Mouse (Mus musculus) G1E (cell line): ENCODE data around the gene Atp8b4. TPM values are rescaled to one million over a fixed set of nuclear protein-coding genes. Genes with fewer than 3 reads are reported as not detected.

Experiments used
- ATAC-seq: 2 replicates; pipeline ENCODE4 v1.8.0; 2016; ENCODE audit warnings: mild to moderate bottlenecking; ENCODE audit not compliant: insufficient number of reproducible peaks, poor library complexity, low FRiP score, severe bottlenecking; ENCODE audit errors: extremely low read depth
- DNase-seq: peaks from one replicate; pipeline ENCODE4 v3.0.0; 2012; ENCODE audit warnings: low spot score
- H3K27me3 ChIP-seq: 2 replicates; pipeline ENCODE4 v1.6.1; 2012; ENCODE audit warnings: mild to moderate bottlenecking, low read length, inconsistent platforms; ENCODE audit not compliant: insufficient read depth
- H3K36me3 ChIP-seq: replicated peaks from 2 replicates; pipeline ENCODE3; 2012; ENCODE audit warnings: mild to moderate bottlenecking, inconsistent platforms
- H3K4me1 ChIP-seq: 2 replicates; pipeline ENCODE4 v1.6.1; 2012; ENCODE audit warnings: low read depth, low read length, inconsistent platforms, mixed read lengths; ENCODE audit not compliant: insufficient read depth
- H3K4me3 ChIP-seq: 2 replicates; pipeline ENCODE4 v1.5.1; 2012; ENCODE audit warnings: low read depth, mild to moderate bottlenecking, inconsistent platforms, low read length, moderate library complexity, mixed read lengths
- H3K9me3 ChIP-seq: replicated peaks from 2 replicates; pipeline ENCODE4 v1.6.1; 2012; ENCODE audit warnings: inconsistent platforms
- CTCF ChIP-seq: IDR thresholded peaks from 2 replicates; pipeline ENCODE4 v1.5.1; 2012; ENCODE audit warnings: low read depth, low read length, inconsistent platforms, mixed read lengths
- GATA1 ChIP-seq: IDR thresholded peaks from 2 replicates; pipeline ENCODE4 v1.6.1; 2012; ENCODE audit warnings: borderline replicate concordance, low read length, inconsistent platforms, mixed read lengths
- GATA2 ChIP-seq: IDR thresholded peaks from 2 replicates; pipeline ENCODE4 v1.6.1; 2012; ENCODE audit warnings: low read depth, low read length, inconsistent platforms, borderline replicate concordance
- POLR2AphosphoS5 ChIP-seq: IDR thresholded peaks from 2 replicates; pipeline ENCODE4 v1.6.1; 2012; ENCODE audit warnings: low read depth, low read length, inconsistent platforms; ENCODE audit not compliant: insufficient replicate concordance
- TAL1 ChIP-seq: conservative IDR thresholded peaks from 2 replicates; pipeline ENCODE4 v1.6.1; 2012; ENCODE audit warnings: low read depth, low read length, inconsistent platforms, mixed read lengths
- polyA plus RNA-seq: library from polyadenylated mRNA; stranded (reverse); fragments of >175 nt; gene quantifications from 2 replicates; pipeline ENCODE4 v1.2.3, GENCODE M21; 2012
- total RNA-seq, 2 experiments: library from RNA; stranded (forward) in 1 of 2; stranded (reverse) in 1 of 2; fragments of 200-1000 nt in 1 of 2; fragments of >200 nt in 1 of 2; fragmentation: Nextera tagmentation in 1 of 2; gene quantifications; 2 replicates each; pipeline ENCODE4 v1.2.3; 2014 to 2017

Atp8b4 gene
- total and polyA plus RNA-seq, 3 experiments, result under 0.01 to 0.02 TPM; not detected in 1

GRCm38 (mm10) chr2:126311056-126311455 lies 189.4 kb downstream of the Atp8b4 start:
- Histone ChIP-seq H3K4me1 (no peaks in the 10 kb centered on the region), H3K27me3 (peaks cover 8% of the 10 kb centered on the region; the same call in 1 of the 2 replicates), H3K9me3 (no peaks in the 10 kb centered on the region), H3K4me3 (no peak overlapping the region), H3K36me3 (no peaks in the 10 kb centered on the region)
- ATAC-seq, result no peak
- no peak for DNase-seq
- TF ChIP-seq TAL1 (no peak), GATA2 (no peak), CTCF (no peak), GATA1 (no peak), POLR2AphosphoS5 (no peak)

DNA sequence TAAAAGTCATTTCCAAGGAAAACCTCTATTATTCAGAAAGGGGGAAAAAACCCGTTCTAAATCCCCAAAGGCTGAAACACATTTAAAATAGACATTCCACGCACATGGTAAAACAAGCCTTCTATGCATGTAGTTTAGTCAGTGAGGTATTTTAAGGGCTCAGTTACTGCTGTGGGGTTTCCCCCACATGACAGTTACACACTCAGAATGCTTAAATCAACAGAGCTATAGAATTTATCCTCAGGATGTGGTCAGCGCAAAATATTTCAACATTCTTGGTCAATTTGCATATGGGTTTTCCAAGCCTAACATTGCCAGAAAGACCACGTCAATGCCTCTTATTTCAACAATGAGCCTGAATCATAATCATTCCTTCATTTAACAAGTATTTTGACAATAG lies 190.5 kb downstream of the Atp8b4 start:
- no peaks in the 10 kb centered on the region for H3K9me3 ChIP-seq
- ATAC-seq (no peak), DNase-seq (no peak)
- no peak for TF ChIP-seq POLR2AphosphoS5
- no peak for TF ChIP-seq GATA2
- TF ChIP-seq TAL1, result no peak
- no peak for TF ChIP-seq GATA1
- no peak for TF ChIP-seq CTCF
- peaks cover 8% of the 10 kb centered on the region; the same call in 1 of the 2 replicates for H3K27me3 ChIP-seq
- H3K4me1 ChIP-seq, result no peaks in the 10 kb centered on the region
- no peak overlapping the region for H3K4me3 ChIP-seq
- no peaks in the 10 kb centered on the region for H3K36me3 ChIP-seq

DNA sequence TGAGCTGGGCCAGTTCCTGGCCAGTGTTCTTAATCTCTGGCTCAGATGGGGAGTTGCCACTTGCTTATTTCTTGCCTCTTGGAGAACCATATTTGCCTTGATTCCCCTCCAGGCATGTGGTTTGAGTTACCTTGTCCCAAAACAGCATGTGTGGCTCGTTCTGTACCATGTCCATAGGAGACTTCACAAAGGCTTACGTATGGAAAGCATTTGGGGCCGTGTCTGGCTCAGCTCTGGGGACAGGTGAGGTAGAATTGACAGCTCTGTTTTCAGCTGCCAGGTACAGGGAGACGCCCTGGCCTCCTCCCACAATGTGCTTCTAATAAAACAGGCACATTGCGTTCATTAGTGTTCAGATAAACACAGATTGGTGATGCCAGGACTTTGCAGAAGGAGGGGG lies 195.9 kb downstream of the Atp8b4 start:
- DNase-seq (no peak), ATAC-seq (no peak)
- no peaks in the 10 kb centered on the region for H3K27me3 ChIP-seq
- no peaks in the 10 kb centered on the region for H3K4me1 ChIP-seq
- no peaks in the 10 kb centered on the region for H3K36me3 ChIP-seq
- no peak for TF ChIP-seq GATA1
- TF ChIP-seq GATA2, result no peak
- no peak for TF ChIP-seq TAL1
- no peak for TF ChIP-seq POLR2AphosphoS5
- TF ChIP-seq CTCF, result no peak
- no peak overlapping the region for H3K4me3 ChIP-seq
- no peaks in the 10 kb centered on the region for H3K9me3 ChIP-seq

DNA sequence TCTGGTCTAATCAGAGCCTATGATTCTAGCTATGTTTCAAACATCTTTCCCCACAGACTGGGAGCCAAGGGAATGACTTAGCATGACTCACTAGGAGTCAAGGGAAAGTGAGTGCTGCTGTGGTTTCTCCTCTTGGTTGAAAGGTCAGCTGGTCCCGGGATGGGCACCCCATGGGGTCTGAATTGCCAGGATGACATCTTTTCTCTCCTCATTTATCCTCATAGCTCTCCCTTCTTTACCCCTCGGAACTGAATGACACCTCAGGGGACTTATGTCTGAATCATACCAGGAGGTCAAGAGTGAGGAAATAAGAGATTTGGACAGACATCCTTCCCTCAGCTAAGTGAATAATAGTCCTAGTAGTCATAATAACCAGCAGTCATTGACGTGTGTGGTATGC lies 197.2 kb downstream of the Atp8b4 start:
- ATAC-seq (no peak), DNase-seq (no peak)
- no peak overlapping the region for H3K4me3 ChIP-seq
- H3K36me3 ChIP-seq, result no peaks in the 10 kb centered on the region
- no peaks in the 10 kb centered on the region for H3K4me1 ChIP-seq
- no peaks in the 10 kb centered on the region for H3K9me3 ChIP-seq
- no peak for TF ChIP-seq GATA1
- no peak for TF ChIP-seq GATA2
- no peak for TF ChIP-seq CTCF
- no peak for TF ChIP-seq POLR2AphosphoS5
- TF ChIP-seq TAL1, result no peak
- H3K27me3 ChIP-seq, result no peaks in the 10 kb centered on the region

DNA sequence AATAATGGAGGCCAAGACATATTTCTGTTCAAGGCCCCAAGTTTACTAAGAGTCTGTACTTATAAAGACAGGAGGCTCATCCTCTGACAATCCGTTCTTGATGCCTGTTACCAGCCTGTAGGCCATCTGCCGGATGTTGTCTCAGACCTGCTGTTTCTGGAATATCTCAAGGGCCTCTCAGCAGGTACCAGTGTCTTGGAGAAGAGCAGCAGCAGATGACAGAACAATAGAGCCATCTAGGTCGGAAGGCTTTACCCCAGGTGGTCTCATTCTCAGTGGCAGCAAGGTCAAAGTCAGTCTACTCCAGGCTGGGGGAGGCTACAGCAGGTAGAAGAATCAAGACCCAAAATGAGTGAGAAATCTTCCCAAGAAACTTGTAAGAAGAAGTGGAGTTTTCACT lies 198.1 kb downstream of the Atp8b4 start:
- H3K36me3 ChIP-seq, result no peaks in the 10 kb centered on the region
- TF ChIP-seq TAL1 (no peak), POLR2AphosphoS5 (no peak), GATA1 (no peak), CTCF (no peak), GATA2 (no peak)
- no peaks in the 10 kb centered on the region for H3K27me3 ChIP-seq
- no peaks in the 10 kb centered on the region for H3K4me1 ChIP-seq
- ATAC-seq (no peak), DNase-seq (no peak)
- H3K9me3 ChIP-seq, result no peaks in the 10 kb centered on the region
- no peak overlapping the region for H3K4me3 ChIP-seq

- ATAC-seq, result no peak
- Histone ChIP-seq H3K4me3 (no peak overlapping the region), H3K9me3 (no peaks in the 10 kb centered on the region)
Observed at GRCm38 (mm10) chr2:126290702-126291101, 209.8 kb downstream of the Atp8b4 start.

DNA sequence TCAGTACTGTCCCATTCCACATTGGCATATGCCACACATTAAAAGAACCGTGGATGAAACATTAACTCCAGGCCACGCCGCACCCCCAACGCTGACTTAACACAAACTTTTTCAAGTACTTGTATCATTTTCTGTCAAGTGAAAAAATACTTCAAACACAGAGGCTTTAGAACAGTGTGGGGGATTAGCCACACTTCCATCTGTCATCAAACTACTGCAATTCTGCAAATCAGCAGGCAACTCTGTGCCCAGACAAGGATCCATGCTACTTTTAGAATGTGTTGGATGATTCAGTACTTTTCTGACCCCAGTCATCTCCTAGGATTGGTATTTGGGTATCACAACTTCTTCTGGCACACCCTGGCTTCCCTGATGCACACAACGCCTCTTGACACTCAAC lies 212.5 kb downstream of the Atp8b4 start:
- TF ChIP-seq GATA2 (no peak), CTCF (no peak), GATA1 (no peak), POLR2AphosphoS5 (no peak), TAL1 (no peak)
- H3K27me3 ChIP-seq, result no peaks in the 10 kb centered on the region
- no peaks in the 10 kb centered on the region for H3K9me3 ChIP-seq
- no peak overlapping the region for H3K4me3 ChIP-seq
- no peaks in the 10 kb centered on the region for H3K4me1 ChIP-seq
- no peak for DNase-seq
- H3K36me3 ChIP-seq, result no peaks in the 10 kb centered on the region
- ATAC-seq, result no peak

More at GRCm38 (mm10) chr2:126290702-126291101, 209.8 kb downstream of the Atp8b4 start:
- Histone ChIP-seq H3K4me1 (no peaks in the 10 kb centered on the region), H3K36me3 (no peaks in the 10 kb centered on the region), H3K27me3 (no peaks in the 10 kb centered on the region)
- DNase-seq, result no peak
- TF ChIP-seq CTCF (no peak), TAL1 (no peak), POLR2AphosphoS5 (no peak), GATA1 (no peak), GATA2 (no peak)
